Mouse (Mus musculus): Measurements from ENCODE around the gene Hdgfl3.

DNA sequence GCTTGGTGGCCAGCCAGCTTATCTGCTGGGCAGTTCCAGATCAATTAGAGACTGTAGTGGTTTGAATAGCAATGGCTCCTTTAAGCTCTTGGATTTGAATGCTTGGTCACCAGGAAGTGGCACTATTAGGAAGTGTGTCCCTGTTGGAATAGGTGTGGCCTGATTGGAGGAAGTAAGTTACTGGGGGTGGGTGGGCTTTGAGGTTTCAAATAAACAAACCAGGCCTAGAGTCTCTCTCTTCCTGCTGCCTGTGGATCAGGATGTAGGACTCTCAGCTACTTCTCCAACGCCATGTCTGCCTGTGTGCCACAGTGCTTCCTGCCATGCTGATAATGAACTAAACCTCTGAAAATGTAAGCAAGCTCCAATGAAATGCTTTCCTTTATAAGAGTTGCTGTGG lies 91.3 kb downstream of the Hdgfl3 start:
- TF ChIP-seq MAFK (IDR thresholded peaks at IDR 0.05; ENCODE audit: insufficient read depth, low read depth, low read length): no peak
- no peak for TF ChIP-seq ZNF384 (IDR thresholded peaks at IDR 0.05; ENCODE audit: low read depth, low read length)
- no peak for TF ChIP-seq CHD2 (IDR thresholded peaks at IDR 0.05; ENCODE audit: low read depth, low read length)
